Mouse (Mus musculus) heart, postnatal 0 days (tissue): Measurements from ENCODE around the gene Parp16.

Source experiments
- CTCF ChIP-seq: IDR thresholded peaks from 2 replicates; pipeline ENCODE4 v1.5.1; 2016; ENCODE audit warnings: antibody characterized with exemption, control low read depth, low read depth
- EP300 ChIP-seq: IDR thresholded peaks from 2 replicates; pipeline ENCODE4 v1.6.1; 2016; ENCODE audit warnings: antibody characterized with exemption, low read depth

DNA sequence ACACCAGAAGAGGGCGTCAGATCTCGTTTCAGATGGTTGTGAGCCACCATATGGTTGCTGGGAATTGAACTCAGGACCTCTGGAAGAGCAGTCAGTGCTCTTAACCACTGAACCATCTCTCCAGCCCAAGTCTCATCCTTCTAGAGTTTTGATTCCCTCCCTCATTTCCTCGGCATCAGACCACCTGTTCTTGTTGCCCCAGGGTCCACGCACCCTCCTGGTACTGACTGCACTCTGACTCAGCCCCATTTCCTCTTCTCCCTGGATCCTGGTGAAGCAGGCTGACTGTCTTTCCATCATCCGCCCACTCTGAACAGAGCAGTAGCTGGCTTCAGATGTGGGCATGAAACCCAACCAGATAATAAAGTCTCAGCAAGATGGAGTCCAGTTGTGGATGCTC, 46.8 kb downstream of the Parp16 start:
- TF ChIP-seq EP300 = no peak
- no peak for TF ChIP-seq CTCF
